Mouse (Mus musculus) cerebellum, adult 9-10 months (tissue): Measurements from ENCODE around the gene Paqr3.

Experiments
- DNase-seq: peaks from one replicate; pipeline ENCODE4 v3.0.0; 2022

Paqr3 gene

GRCm38 (mm10) chr5:97111207-97111910 lies at the start of gene Paqr3:
Gene Paqr3 (minus strand): TSS chr5:97111596.
- DNase-seq, result peak; percentile 98

- peak; percentile 76 for DNase-seq
Measured at GRCm38 (mm10) chr5:97154688-97155087, 43.3 kb upstream of the Paqr3 start.

GRCm38 (mm10) chr5:97135331-97135730 lies 23.9 kb upstream of the Paqr3 start:
- no peak for DNase-seq

GRCm38 (mm10) chr5:97129589-97129988 lies 18.2 kb upstream of the Paqr3 start:
- DNase-seq, result no peak

- peak; percentile 86 for DNase-seq
Measured at GRCm38 (mm10) chr5:97128242-97129226, 17.1 kb upstream of the Paqr3 start.

- no peak for DNase-seq
Measured at GRCm38 (mm10) chr5:97127284-97127683, 15.9 kb upstream of the Paqr3 start.

GRCm38 (mm10) chr5:97126005-97126404 lies 14.6 kb upstream of the Paqr3 start:
- DNase-seq, result peak; percentile 62

- no peak for DNase-seq
Measured at GRCm38 (mm10) chr5:97125459-97125970, 14.1 kb upstream of the Paqr3 start.

- no peak for DNase-seq
Measured at GRCm38 (mm10) chr5:97124977-97125376, 13.6 kb upstream of the Paqr3 start.

- DNase-seq, result peak; percentile 65
Measured at GRCm38 (mm10) chr5:97110697-97111096, 699 bp downstream of the Paqr3 start.

- no peak for DNase-seq
Measured at GRCm38 (mm10) chr5:97110133-97110532, 1.3 kb downstream of the Paqr3 start.

GRCm38 (mm10) chr5:97108333-97108732 lies 3.1 kb downstream of the Paqr3 start:
- DNase-seq, result no peak

- DNase-seq, result no peak
Measured at GRCm38 (mm10) chr5:97099954-97100353, 11.4 kb downstream of the Paqr3 start.

GRCm38 (mm10) chr5:97097631-97098041 lies 13.8 kb downstream of the Paqr3 start:
- DNase-seq, result no peak

- no peak for DNase-seq
Measured at GRCm38 (mm10) chr5:97095335-97095734, 16.1 kb downstream of the Paqr3 start.

GRCm38 (mm10) chr5:97092970-97093369 lies 18.4 kb downstream of the Paqr3 start:
- no peak for DNase-seq

- DNase-seq, result no peak
Measured at GRCm38 (mm10) chr5:97090034-97090784, 21.2 kb downstream of the Paqr3 start.

GRCm38 (mm10) chr5:97089426-97089825 lies 22.0 kb downstream of the Paqr3 start:
- DNase-seq, result no peak

- no peak for DNase-seq
Measured at GRCm38 (mm10) chr5:97088231-97088630, 23.2 kb downstream of the Paqr3 start.

GRCm38 (mm10) chr5:97087746-97088145 lies 23.6 kb downstream of the Paqr3 start:
- no peak for DNase-seq

- DNase-seq, result no peak
Measured at GRCm38 (mm10) chr5:97087030-97087630, 24.3 kb downstream of the Paqr3 start.

- DNase-seq, result no peak
Measured at GRCm38 (mm10) chr5:97085071-97085470, 26.3 kb downstream of the Paqr3 start.
